Mouse (Mus musculus) testis, postnatal 10 days (tissue): ENCODE data around the gene Kcnh5.

ENCODE experiments used
- DNase-seq: peaks from one replicate; pipeline ENCODE4 v3.0.0; 2021; ENCODE audit warnings: low spot score

Kcnh5 gene

GRCm38 (mm10) chr12:74951124-74952115 is 225.7 kb downstream of the Kcnh5 start:
- no peak for DNase-seq

- DNase-seq: no peak
Observed at GRCm38 (mm10) chr12:74901331-74901730, 275.8 kb downstream of the Kcnh5 start.

- DNase-seq: no peak
Observed at GRCm38 (mm10) chr12:74900777-74901176, 276.4 kb downstream of the Kcnh5 start.

- DNase-seq: no peak
Observed at GRCm38 (mm10) chr12:74899055-74899454, 278.1 kb downstream of the Kcnh5 start.

GRCm38 (mm10) chr12:74898211-74898610 is 278.9 kb downstream of the Kcnh5 start:
- no peak for DNase-seq

GRCm38 (mm10) chr12:74894870-74895423 is 282.2 kb downstream of the Kcnh5 start:
- no peak for DNase-seq

GRCm38 (mm10) chr12:74889419-74889818 is 287.7 kb downstream of the Kcnh5 start:
- no peak for DNase-seq

GRCm38 (mm10) chr12:74887064-74887463 is 290.1 kb downstream of the Kcnh5 start:
- no peak for DNase-seq

GRCm38 (mm10) chr12:74881344-74881743 is 295.8 kb downstream of the Kcnh5 start:
- no peak for DNase-seq

- DNase-seq: no peak
Observed at GRCm38 (mm10) chr12:74855666-74856065, 321.5 kb downstream of the Kcnh5 start.

- DNase-seq: no peak
Observed at GRCm38 (mm10) chr12:74854263-74854662, 322.9 kb downstream of the Kcnh5 start.

- no peak for DNase-seq
Observed at GRCm38 (mm10) chr12:74850323-74850722, 326.8 kb downstream of the Kcnh5 start.

GRCm38 (mm10) chr12:74849912-74850311 is 327.2 kb downstream of the Kcnh5 start:
- DNase-seq: no peak

GRCm38 (mm10) chr12:74848611-74849347 is 328.4 kb downstream of the Kcnh5 start:
- DNase-seq: no peak
